Mouse (Mus musculus): ENCODE measurements around the gene Prpf4. TPM values are rescaled to one million over a fixed set of nuclear protein-coding genes. Genes with fewer than 3 reads are reported as not detected.
A peak's percentile ranks its signal among the peaks of the same experiment; 100 is the strongest.

Gene Prpf4
- polyA plus RNA-seq, 1 experiment from 2014 or later, result 30.1 TPM

GRCm38 (mm10) chr4:62440986-62441385 lies 32.4 kb downstream of the Prpf4 start:
- no peaks in the 10 kb centered on the region for H3K36me3 ChIP-seq
- no peaks in the 10 kb centered on the region for H3K27me3 ChIP-seq
- H3K9me3 ChIP-seq, result no peaks in the 10 kb centered on the region
- H3K4me1 ChIP-seq, result no peaks in the 10 kb centered on the region
- no peak overlapping the region for H3K4me2 ChIP-seq (replicated peaks)
- H3K9ac ChIP-seq, result no peak overlapping the region
- WGBS, result 70% methylated on average over 4 of the region's 4 CpGs
- no peak overlapping the region for H3K4me3 ChIP-seq
- ATAC-seq (ENCODE audit: insufficient number of reproducible peaks, insufficient read depth, low FRiP score, low TSS enrichment), result no peak
- no peak overlapping the region for H3K27ac ChIP-seq

DNA sequence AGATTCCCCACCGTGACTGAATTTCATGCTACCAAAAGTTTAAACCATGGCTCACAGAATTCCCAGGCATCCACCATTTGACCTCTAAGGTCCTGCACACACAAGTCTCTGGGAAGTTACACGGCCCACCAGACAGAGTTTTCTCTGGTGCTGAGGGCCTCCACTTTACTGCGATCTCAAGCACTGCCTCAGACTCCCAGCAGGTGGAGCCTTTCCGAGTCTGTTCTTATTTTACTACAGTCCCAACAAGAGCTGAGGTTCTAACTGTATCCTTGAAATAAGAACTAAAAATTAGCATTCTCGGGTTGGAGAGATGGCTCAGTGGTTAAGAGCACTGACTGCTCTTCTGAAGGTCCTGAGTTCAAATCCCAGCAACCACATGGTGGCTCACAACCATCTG lies 46.4 kb downstream of the Prpf4 start:
- H3K9me3 ChIP-seq, result no peaks in the 10 kb centered on the region
- H3K4me2 ChIP-seq (replicated peaks), result no peak overlapping the region
- 55% methylated on average over 5 of the region's 5 CpGs for WGBS
- H3K36me3 ChIP-seq, result no peaks in the 10 kb centered on the region
- H3K27me3 ChIP-seq, result no peaks in the 10 kb centered on the region
- H3K9ac ChIP-seq, result no peak overlapping the region
- H3K27ac ChIP-seq, result no peak overlapping the region
- no peak overlapping the region for H3K4me3 ChIP-seq
- no peaks in the 10 kb centered on the region for H3K4me1 ChIP-seq
- ATAC-seq (ENCODE audit: insufficient number of reproducible peaks, insufficient read depth, low FRiP score, low TSS enrichment), result 0 out of 2 replicates have a peak, but pooled peaks have one; percentile 50

DNA sequence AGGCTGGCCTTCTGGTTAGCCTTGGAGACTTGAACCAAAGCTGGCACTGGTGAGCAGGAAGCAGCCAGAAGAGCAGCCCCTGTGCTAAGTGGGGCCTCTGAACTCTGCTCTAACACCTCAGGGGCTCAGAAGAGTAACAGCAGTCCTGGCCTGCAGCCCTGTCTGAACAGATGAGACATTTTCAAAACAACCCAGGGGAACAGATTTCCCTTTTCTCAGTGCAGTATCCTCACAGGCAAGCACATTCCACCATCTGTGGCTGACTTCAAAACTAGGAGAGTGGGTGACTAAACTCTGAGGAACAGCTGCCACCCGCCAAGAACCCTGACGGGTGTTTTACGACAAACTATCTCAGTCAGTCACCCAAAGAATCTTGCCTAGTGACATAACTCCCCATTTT lies 50.5 kb downstream of the Prpf4 start:
- H3K36me3 ChIP-seq, result no peaks in the 10 kb centered on the region
- no peak overlapping the region for H3K27ac ChIP-seq
- H3K4me1 ChIP-seq, result no peaks in the 10 kb centered on the region
- H3K4me3 ChIP-seq, result no peak overlapping the region
- no peak overlapping the region for H3K9ac ChIP-seq
- no peaks in the 10 kb centered on the region for H3K27me3 ChIP-seq
- ATAC-seq (ENCODE audit: insufficient number of reproducible peaks, insufficient read depth, low FRiP score, low TSS enrichment), result no peak
- 83% methylated on average over 3 of the region's 3 CpGs for WGBS
- no peak overlapping the region for H3K4me2 ChIP-seq (replicated peaks)
- H3K9me3 ChIP-seq, result no peaks in the 10 kb centered on the region

DNA sequence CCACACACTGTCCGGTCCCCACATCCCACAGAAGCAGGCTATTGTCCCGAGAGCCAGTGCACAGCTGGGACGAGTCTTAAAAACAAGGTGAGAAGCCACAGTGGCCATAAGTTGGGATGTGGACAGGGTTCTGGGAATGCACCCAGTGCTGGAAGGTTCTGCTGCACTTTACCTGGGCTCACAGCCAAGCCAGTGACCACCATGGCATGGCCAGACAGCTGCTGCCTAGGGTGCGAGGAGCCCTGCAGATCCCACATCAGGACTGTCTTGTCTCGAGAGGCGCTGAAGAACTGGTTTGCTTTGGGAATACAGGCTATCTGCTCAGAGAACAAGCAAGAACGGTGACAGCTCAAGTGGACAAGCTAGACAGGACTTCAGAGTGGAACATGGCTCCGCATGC lies 51.8 kb downstream of the Prpf4 start:
- Histone ChIP-seq H3K4me3 (no peak overlapping the region), H3K4me2 (replicated peaks) (no peak overlapping the region), H3K9me3 (no peaks in the 10 kb centered on the region), H3K27me3 (no peaks in the 10 kb centered on the region), H3K4me1 (no peaks in the 10 kb centered on the region), H3K36me3 (no peaks in the 10 kb centered on the region), H3K9ac (no peak overlapping the region), H3K27ac (no peak overlapping the region)
- no peak for ATAC-seq (ENCODE audit: insufficient number of reproducible peaks, insufficient read depth, low FRiP score, low TSS enrichment)
- 88% methylated on average over 8 of the region's 8 CpGs for WGBS

GRCm38 (mm10) chr4:62463124-62463523 lies 54.5 kb downstream of the Prpf4 start:
- H3K27me3 ChIP-seq, result no peaks in the 10 kb centered on the region
- no peak overlapping the region for H3K9ac ChIP-seq
- H3K27ac ChIP-seq, result no peak overlapping the region
- ATAC-seq (ENCODE audit: insufficient number of reproducible peaks, insufficient read depth, low FRiP score, low TSS enrichment), result no peak
- H3K4me1 ChIP-seq, result no peaks in the 10 kb centered on the region
- H3K4me3 ChIP-seq, result no peak overlapping the region
- 90% methylated on average over 2 of the region's 2 CpGs for WGBS
- H3K36me3 ChIP-seq, result no peaks in the 10 kb centered on the region
- H3K9me3 ChIP-seq, result no peaks in the 10 kb centered on the region
- H3K4me2 ChIP-seq (replicated peaks), result no peak overlapping the region

DNA sequence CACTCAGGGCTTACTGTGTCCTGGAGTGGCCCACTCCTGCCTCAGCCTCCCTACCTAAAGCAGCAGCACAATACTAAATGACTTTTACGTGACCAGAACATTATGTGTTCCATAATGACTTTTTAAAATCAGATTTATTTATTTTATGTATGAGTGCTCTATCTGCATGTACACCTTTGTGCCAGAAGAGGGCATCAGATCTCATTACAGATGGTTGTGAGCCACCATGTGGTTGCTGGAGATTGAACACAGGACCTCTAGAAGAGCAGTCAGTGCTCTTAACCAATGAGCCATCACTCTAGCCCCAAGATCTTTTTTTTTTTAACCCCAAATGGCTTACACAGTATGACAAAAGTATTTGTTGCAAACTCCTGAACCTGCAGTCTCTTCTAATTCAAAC lies 59.6 kb downstream of the Prpf4 start:
- Histone ChIP-seq H3K4me2 (replicated peaks) (no peak overlapping the region), H3K27me3 (no peaks in the 10 kb centered on the region), H3K4me3 (no peak overlapping the region), H3K4me1 (no peaks in the 10 kb centered on the region), H3K9me3 (no peaks in the 10 kb centered on the region), H3K27ac (no peak overlapping the region), H3K9ac (no peak overlapping the region), H3K36me3 (no peaks in the 10 kb centered on the region; the same call in 1 of the 2 replicates)
- ATAC-seq (ENCODE audit: insufficient number of reproducible peaks, insufficient read depth, low FRiP score, low TSS enrichment), result no peak
- 100% methylated on average over 1 of the region's 1 CpGs for WGBS

DNA sequence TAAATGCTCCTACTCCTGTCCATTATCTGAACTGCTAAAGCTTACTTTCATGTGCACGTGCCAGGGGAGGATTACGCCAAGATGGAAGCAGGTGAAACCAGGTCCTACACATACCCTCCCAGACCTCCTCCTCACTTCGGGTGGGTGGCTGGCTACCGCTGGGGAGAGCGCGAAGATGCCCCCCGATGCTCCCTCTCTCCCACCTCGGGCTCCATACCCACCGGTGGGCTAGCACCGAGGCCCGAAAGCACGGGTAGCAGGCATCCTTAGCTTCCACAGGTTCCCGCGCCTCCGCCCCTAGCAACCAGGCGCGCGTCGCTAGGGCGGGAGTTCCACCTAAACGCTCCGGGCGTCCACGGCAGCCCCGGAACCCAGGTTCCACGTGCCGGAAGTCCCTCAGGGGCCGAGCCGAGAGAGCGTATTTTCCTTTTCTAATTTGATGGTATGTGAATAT lies 62.0 kb downstream of the Prpf4 start, which contains the start of gene Wdr31:
Wdr31 (minus strand) TSS at position 299 of the 454 bp plus-strand sequence.
- H3K9me3 ChIP-seq, result no peaks in the 10 kb centered on the region
- H3K36me3 ChIP-seq, result no peaks in the 10 kb centered on the region; the same call in 1 of the 2 replicates
- peak; percentile 91 for ATAC-seq (ENCODE audit: insufficient number of reproducible peaks, insufficient read depth, low FRiP score, low TSS enrichment)
- H3K27me3 ChIP-seq, result no peaks in the 10 kb centered on the region
- peak within 1 kb of the TSS; percentile 74 for H3K4me2 ChIP-seq (replicated peaks)
- no peak within 1 kb of the TSS for H3K27ac ChIP-seq
- H3K9ac ChIP-seq, result peak within 1 kb of the TSS; percentile 62
- no peaks in the 10 kb centered on the region for H3K4me1 ChIP-seq
- WGBS, result under 1% methylated on average over 30 of the region's 30 CpGs
- peak within 1 kb of the TSS; percentile 64 for H3K4me3 ChIP-seq

DNA sequence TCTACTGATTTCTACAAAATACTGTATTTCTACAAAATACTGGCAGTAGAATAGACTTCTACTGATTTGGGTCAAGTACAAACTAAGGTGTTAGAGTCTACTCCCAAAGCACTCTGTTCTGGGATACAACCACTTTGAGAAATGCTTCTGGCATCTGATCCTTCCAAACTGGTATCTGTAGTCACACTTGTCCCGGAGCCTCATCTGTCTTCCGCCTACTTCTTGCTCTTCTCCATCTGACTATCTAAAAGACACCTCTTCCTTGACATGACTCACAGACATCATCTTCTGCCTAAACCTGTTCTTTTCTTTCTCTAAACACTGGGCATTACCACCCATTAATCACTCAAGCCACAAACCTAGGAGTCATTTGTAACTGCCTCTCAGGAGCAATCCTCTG lies 63.5 kb downstream of the Prpf4 start:
- H3K27me3 ChIP-seq, result no peaks in the 10 kb centered on the region
- H3K9me3 ChIP-seq, result no peaks in the 10 kb centered on the region
- no peak overlapping the region for H3K27ac ChIP-seq
- H3K4me3 ChIP-seq, result no peak overlapping the region
- no peak for ATAC-seq (ENCODE audit: insufficient number of reproducible peaks, insufficient read depth, low FRiP score, low TSS enrichment)
- H3K4me1 ChIP-seq, result no peaks in the 10 kb centered on the region
- H3K9ac ChIP-seq, result no peak overlapping the region
- no peaks in the 10 kb centered on the region; the same call in 1 of the 2 replicates for H3K36me3 ChIP-seq
- no peak overlapping the region for H3K4me2 ChIP-seq (replicated peaks)
- WGBS, result 94% methylated on average over 2 of the region's 2 CpGs

DNA sequence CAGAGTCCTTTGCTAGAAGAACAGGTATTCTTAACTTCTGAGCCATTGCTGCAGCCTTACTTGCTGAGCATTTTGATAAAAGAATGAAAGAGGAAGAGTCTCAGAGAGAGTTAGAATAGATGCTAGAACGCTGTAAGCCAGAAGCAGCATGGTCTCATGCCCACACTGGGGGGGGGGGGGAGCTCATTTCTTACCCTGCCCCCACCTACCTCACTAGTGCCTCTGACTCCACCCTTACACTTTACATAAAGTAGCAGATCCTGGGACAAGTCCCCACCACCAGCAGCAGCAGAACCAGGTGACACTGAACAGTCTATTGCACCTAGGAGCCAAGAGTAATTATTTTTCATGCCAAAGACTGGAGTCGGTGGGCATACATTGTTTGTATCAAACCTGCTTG lies 66.5 kb downstream of the Prpf4 start:
- H3K27ac ChIP-seq, result no peak overlapping the region
- no peaks in the 10 kb centered on the region for H3K9me3 ChIP-seq
- no peak for ATAC-seq (ENCODE audit: insufficient number of reproducible peaks, insufficient read depth, low FRiP score, low TSS enrichment)
- no peak overlapping the region for H3K4me2 ChIP-seq (replicated peaks)
- H3K27me3 ChIP-seq, result peaks cover 17% of the 10 kb centered on the region
- H3K4me1 ChIP-seq, result peaks cover 5% of the 10 kb centered on the region; the same call in 1 of the 2 replicates
- H3K4me3 ChIP-seq, result no peak overlapping the region
- no peaks in the 10 kb centered on the region for H3K36me3 ChIP-seq
- 72% methylated on average over 2 of the region's 2 CpGs for WGBS
- H3K9ac ChIP-seq, result no peak overlapping the region

DNA sequence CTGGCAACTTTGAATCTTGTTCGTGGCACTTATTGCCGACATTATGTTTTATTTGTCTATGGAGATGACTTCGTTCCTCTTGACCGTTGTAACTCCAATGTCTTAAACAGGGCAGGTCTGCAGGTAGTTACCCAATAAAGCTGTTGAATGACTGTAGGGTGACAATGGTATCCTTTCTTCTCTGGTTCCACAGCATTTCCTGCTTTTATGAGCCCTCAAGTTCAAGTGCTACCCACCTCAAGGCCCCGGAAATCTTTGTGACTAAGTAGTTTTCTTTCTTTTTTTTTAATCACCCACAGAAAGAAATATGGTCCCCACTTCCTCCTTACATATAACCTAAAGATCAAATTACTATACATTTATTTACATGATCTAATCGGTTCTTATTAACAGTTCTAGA lies 67.2 kb downstream of the Prpf4 start:
- no peak overlapping the region for H3K27ac ChIP-seq
- peaks cover 11% of the 10 kb centered on the region for H3K4me1 ChIP-seq
- no peak overlapping the region for H3K9ac ChIP-seq
- no peak overlapping the region for H3K4me2 ChIP-seq (replicated peaks)
- no peak overlapping the region for H3K4me3 ChIP-seq
- H3K27me3 ChIP-seq, result peaks cover 24% of the 10 kb centered on the region
- no peaks in the 10 kb centered on the region for H3K9me3 ChIP-seq
- no peaks in the 10 kb centered on the region for H3K36me3 ChIP-seq
- 87% methylated on average over 6 of the region's 6 CpGs for WGBS
- ATAC-seq (ENCODE audit: insufficient number of reproducible peaks, insufficient read depth, low FRiP score, low TSS enrichment), result no peak

Other genes starting within 250 kb of the Prpf4 start
- 15.2 and 18.1 TPM in 2 replicates for gene Zfp37, start 177.8 kb upstream of the Prpf4 start, polyA plus RNA-seq (2016; fragmentation: Nextera tagmentation; extraction: Ambion mirVana)
- gene Slc31a2, start 146.2 kb upstream of the Prpf4 start, polyA plus RNA-seq (2016; fragmentation: Nextera tagmentation; extraction: Ambion mirVana), result 14.5 and 15.4 TPM in 2 replicates
- gene Fkbp15, start 48.2 kb upstream of the Prpf4 start, polyA plus RNA-seq (2016; fragmentation: Nextera tagmentation; extraction: Ambion mirVana), result 23.2 and 25.0 TPM in 2 replicates
- gene Slc31a1, start 48.1 kb upstream of the Prpf4 start, polyA plus RNA-seq (2016; fragmentation: Nextera tagmentation; extraction: Ambion mirVana), result 44.1 and 44.8 TPM in 2 replicates
- gene Cdc26, start 155 bp upstream of the Prpf4 start, polyA plus RNA-seq (2016; fragmentation: Nextera tagmentation; extraction: Ambion mirVana), result 203 and 210 TPM in 2 replicates
- not detected in 2 replicates for gene Rnf183, start 26.5 kb downstream of the Prpf4 start, polyA plus RNA-seq (2016; fragmentation: Nextera tagmentation; extraction: Ambion mirVana)
- gene Wdr31, start 62.1 kb downstream of the Prpf4 start, polyA plus RNA-seq (2016; fragmentation: Nextera tagmentation; extraction: Ambion mirVana), result 8.8 TPM in 2 replicates
- gene Bspry, start 71.3 kb downstream of the Prpf4 start, polyA plus RNA-seq (2016; fragmentation: Nextera tagmentation; extraction: Ambion mirVana), result 2.9 and 3.3 TPM in 2 replicates
- gene Hdhd3, start 94.7 kb downstream of the Prpf4 start, polyA plus RNA-seq (2016; fragmentation: Nextera tagmentation; extraction: Ambion mirVana), result 11.1 and 14.2 TPM in 2 replicates
- 76.9 and 78.5 TPM in 2 replicates for gene Alad, start 111.1 kb downstream of the Prpf4 start, polyA plus RNA-seq (2016; fragmentation: Nextera tagmentation; extraction: Ambion mirVana)
- gene Pole3, start 116.3 kb downstream of the Prpf4 start, polyA plus RNA-seq (2016; fragmentation: Nextera tagmentation; extraction: Ambion mirVana), result 89.1 and 92.8 TPM in 2 replicates
- 0.45 and 0.99 TPM in 2 replicates for gene 4933430I17Rik, start 116.6 kb downstream of the Prpf4 start, polyA plus RNA-seq (2016; fragmentation: Nextera tagmentation; extraction: Ambion mirVana)
- gene Rgs3, start 151.1 kb downstream of the Prpf4 start, polyA plus RNA-seq (2016; fragmentation: Nextera tagmentation; extraction: Ambion mirVana), result 45.0 and 45.2 TPM in 2 replicates